Mouse (Mus musculus) mammary gland, adult 2 months (tissue): ENCODE data around the gene Mastl. TPM values are rescaled to one million over a fixed set of nuclear protein-coding genes. Genes with fewer than 3 reads are reported as not detected.

Experiments used
- polyA plus RNA-seq: library from polyadenylated mRNA; depleted of rRNA; stranded (reverse); fragments of >200 nt; gene quantifications from 2 replicates; pipeline ENCODE4 v1.2.3, GENCODE M21; 2012; ENCODE audit warnings: low replicate concordance; rRNA removed

Mastl gene
- polyA plus RNA-seq = 0.04 and 0.19 TPM in 2 replicates

GRCm38 (mm10) chr2:23155777-23156607 lies at the start of gene Mastl, which contains the start of gene Yme1l1:
Gene Mastl, minus strand, starts transcription at chr2:23156024.
Gene Yme1l1, plus strand, starts transcription at chr2:23156369.

GRCm38 (mm10) chr2:23067552-23068369 lies 88.1 kb downstream of the Mastl start, which contains the start of gene Acbd5:
Gene Acbd5, plus strand, starts transcription at chr2:23068167.

Other genes starting within 250 kb of the Mastl start
- 92.3 and 94.8 TPM in 2 replicates for gene Abi1, start 115.8 kb downstream of the Mastl start, polyA plus RNA-seq
- 5.1 and 12.2 TPM in 2 replicates for gene Acbd5, start 87.9 kb downstream of the Mastl start, polyA plus RNA-seq
- gene Yme1l1, start 345 bp upstream of the Mastl start, polyA plus RNA-seq = 1.9 and 7.5 TPM in 2 replicates
- not detected in 2 replicates for gene 4931423N10Rik, start 51.5 kb upstream of the Mastl start, polyA plus RNA-seq
- gene Nxph2, start 165.2 kb upstream of the Mastl start, polyA plus RNA-seq = not detected in 2 replicates